In the genomic region with DNA sequence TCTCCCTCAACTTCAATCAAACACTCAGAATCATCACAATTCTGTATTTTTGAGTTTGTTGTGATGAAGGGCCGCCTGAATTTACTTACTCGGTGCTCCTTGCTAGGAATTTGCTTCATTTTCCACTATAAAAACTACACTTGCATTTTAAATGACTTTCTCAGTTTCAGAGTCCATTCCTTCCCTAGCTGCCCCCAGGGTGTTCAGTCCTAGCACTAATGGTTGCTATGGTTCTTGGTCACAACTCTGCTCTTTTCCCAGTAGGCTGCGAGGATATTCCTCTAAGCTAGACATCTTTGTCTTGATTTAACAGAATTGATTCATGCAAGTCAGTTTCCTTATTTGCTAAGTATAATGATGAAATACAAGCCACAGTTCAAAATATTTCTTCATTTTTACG, we compare ENCODE assay signal across 23 mouse cellular contexts.
DNase-seq lines count a peak whose midpoint lies in the region; ATAC-seq and TF ChIP-seq lines count a peak whose summit lies in the region.
"Had no signal": no experiment of that assay in that cellular context is flagged by ENCODE, and none has a peak within 500 bp of the region (broad histone marks: within the 10 kb centered on the region; RNA-seq: fewer than 3 reads in every experiment).

No protein-coding gene starts in this region.

- no peak overlapping the region for H3K4me2 ChIP-seq in midbrain, embryonic 14.5 days (ENCODE audit: low read length)
- no peak overlapping the region for H3K4me2 ChIP-seq in midbrain, embryonic 15.5 days
- no peak overlapping the region for H3K4me2 ChIP-seq in kidney, embryonic 16.5 days (replicated peaks; ENCODE audit: low read depth, low read length)
- H3K4me2 ChIP-seq: embryonic facial prominence, embryonic 15.5 days; heart, embryonic 13.5 days; hindbrain, embryonic 12.5 days had no signal

- WGBS in midbrain, embryonic 14.5 days: 58% methylated on average over 4 of the region's 4 CpGs
- 63% methylated on average over 4 of the region's 4 CpGs for WGBS in midbrain, embryonic 15.5 days
- WGBS in kidney, embryonic 16.5 days: 71% methylated on average over 4 of the region's 4 CpGs
- 78% methylated on average over 4 of the region's 4 CpGs for WGBS in lung, adult 2 months

- no peaks in the 10 kb centered on the region for H3K9me3 ChIP-seq in midbrain, embryonic 14.5 days (ENCODE audit: control insufficient read depth, low read length)
- H3K9me3 ChIP-seq in midbrain, embryonic 15.5 days: no peaks in the 10 kb centered on the region
- no peaks in the 10 kb centered on the region for H3K9me3 ChIP-seq in kidney, embryonic 16.5 days (ENCODE audit: low read length)
- H3K9me3 ChIP-seq: embryonic facial prominence, embryonic 15.5 days; forebrain, embryonic 10.5 days; heart, embryonic 13.5 days; hindbrain, embryonic 12.5 days had no signal

- no peak for TF ChIP-seq CTCF in lung, adult 2 months (IDR thresholded peaks at IDR 0.05; ENCODE audit: insufficient read depth, low read length)

- no peak for TF ChIP-seq POLR2A in lung, adult 2 months (IDR thresholded peaks at IDR 0.05; ENCODE audit: borderline replicate concordance, extremely low read depth, low read depth, low read length)

- H3K9ac ChIP-seq in midbrain, embryonic 14.5 days (replicated peaks; ENCODE audit: low read length): no peak overlapping the region
- no peak overlapping the region for H3K9ac ChIP-seq in midbrain, embryonic 15.5 days
- no peak overlapping the region for H3K9ac ChIP-seq in kidney, embryonic 16.5 days (replicated peaks; ENCODE audit: low read length)
- H3K9ac ChIP-seq: embryonic facial prominence, embryonic 15.5 days; heart, embryonic 13.5 days; hindbrain, embryonic 12.5 days had no signal

- no peaks in the 10 kb centered on the region for H3K27me3 ChIP-seq in midbrain, embryonic 14.5 days (ENCODE audit: control insufficient read depth, insufficient read depth, low read length)
- H3K27me3 ChIP-seq in midbrain, embryonic 15.5 days (replicated peaks): no peaks in the 10 kb centered on the region
- no peaks in the 10 kb centered on the region for H3K27me3 ChIP-seq in kidney, embryonic 16.5 days (ENCODE audit: insufficient read depth, low read length)
- H3K27me3 ChIP-seq: CH12.LX; embryonic facial prominence, embryonic 15.5 days; heart, embryonic 13.5 days; hindbrain, embryonic 12.5 days; Patski had no signal

- H3K4me1 ChIP-seq in midbrain, embryonic 14.5 days (ENCODE audit: control insufficient read depth, insufficient read depth, low read length): no peaks in the 10 kb centered on the region
- no peaks in the 10 kb centered on the region for H3K4me1 ChIP-seq in midbrain, embryonic 15.5 days
- H3K4me1 ChIP-seq in kidney, embryonic 16.5 days (ENCODE audit: insufficient read depth, low read length): no peaks in the 10 kb centered on the region; the same call in 1 of the 2 replicates
- H3K4me1 ChIP-seq in lung, adult 2 months (ENCODE audit: control insufficient read depth, insufficient read depth, low read length): no peaks in the 10 kb centered on the region; the same call in 1 of the 2 replicates
- H3K4me1 ChIP-seq: embryonic facial prominence, embryonic 15.5 days; heart, embryonic 13.5 days; hindbrain, embryonic 12.5 days had no signal

- H3K36me3 ChIP-seq in midbrain, embryonic 14.5 days (ENCODE audit: control insufficient read depth, insufficient read depth, low read length): no peaks in the 10 kb centered on the region
- no peaks in the 10 kb centered on the region for H3K36me3 ChIP-seq in midbrain, embryonic 15.5 days (replicated peaks)
- no peaks in the 10 kb centered on the region for H3K36me3 ChIP-seq in kidney, embryonic 16.5 days (ENCODE audit: insufficient read depth, low read length)
- H3K36me3 ChIP-seq: embryonic facial prominence, embryonic 15.5 days; forebrain, embryonic 10.5 days; heart, embryonic 13.5 days; hindbrain, embryonic 12.5 days had no signal

- no peak overlapping the region for H3K27ac ChIP-seq in midbrain, embryonic 14.5 days (replicated peaks; ENCODE audit: low read depth, low read length)
- H3K27ac ChIP-seq in midbrain, embryonic 15.5 days: no peak overlapping the region
- H3K27ac ChIP-seq in kidney, embryonic 16.5 days (ENCODE audit: low read length): 0 out of 2 replicates have a peak overlapping the region, but pooled peaks have one; percentile 61
- H3K27ac ChIP-seq: embryonic facial prominence, embryonic 15.5 days; forebrain, embryonic 10.5 days; heart, embryonic 13.5 days; hindbrain, embryonic 12.5 days had no signal

- peak; percentile 40 for DNase-seq in midbrain, embryonic 14.5 days
- DNase-seq in kidney, postnatal 25 days: peak; percentile 44 to 55
- DNase-seq in gastrocnemius, adult 18-20 months (ENCODE audit: low spot score): no peak
- no peak for DNase-seq in lung, adult 2 months
- DNase-seq: adrenal gland, postnatal 14 days; cerebellum, adult 18-20 months; cerebellum, adult 9-11 months; cerebellum, postnatal 36 days; embryo, embryonic 11 days; gastrocnemius, postnatal 36 days; heart, adult 11 months; heart, postnatal 36 days had no signal

- ATAC-seq in midbrain, embryonic 14.5 days (ENCODE audit: low FRiP score, low TSS enrichment): no peak
- ATAC-seq in midbrain, embryonic 15.5 days (replicated peaks): no peak
- ATAC-seq in kidney, embryonic 16.5 days (ENCODE audit: low FRiP score, low TSS enrichment): no peak; the same call in 1 of the 2 replicates
- ATAC-seq: activated CD4-positive, CD25-positive, alpha-beta regulatory T cell, adult 4 months; forebrain, embryonic 14.5 days; Patski had no signal

- H3K4me3 ChIP-seq in midbrain, embryonic 14.5 days (replicated peaks; ENCODE audit: low read depth, low read length): no peak overlapping the region
- no peak overlapping the region for H3K4me3 ChIP-seq in midbrain, embryonic 15.5 days
- no peak overlapping the region for H3K4me3 ChIP-seq in kidney, embryonic 16.5 days (ENCODE audit: low read length)
- H3K4me3 ChIP-seq in lung, adult 2 months (replicated peaks; ENCODE audit: extremely low read depth, low read depth, low read length): no peak overlapping the region
- H3K4me3 ChIP-seq: embryonic facial prominence, embryonic 15.5 days; erythroblast, embryonic 14.5 days; forebrain, embryonic 10.5 days; heart, embryonic 13.5 days; hindbrain, embryonic 12.5 days had no signal

Comparison
In these comparisons a context has a peak if more than half of its experiments do, and no peak if none do; other contexts are left out.
1. DNase-seq: peak in midbrain, embryonic 14.5 days (single experiment) and kidney, postnatal 25 days (2 of 2); none in gastrocnemius, adult 18-20 months (single experiment) and lung, adult 2 months (single experiment).